Mouse (Mus musculus): ENCODE results near the gene Dcn.

The Dcn gene

GRCm38 (mm10) chr10:97492367-97492980 is 13.1 kb downstream of the Dcn start:
- no peaks in the 10 kb centered on the region for H3K36me3 ChIP-seq (ENCODE audit: insufficient read depth, low read length)
- no peaks in the 10 kb centered on the region for H3K4me1 ChIP-seq (replicated peaks; ENCODE audit: low read depth, low read length)
- no peak overlapping the region for H3K4me3 ChIP-seq (replicated peaks; ENCODE audit: low read length)
- H3K9me3 ChIP-seq (ENCODE audit: low read length) = no peaks in the 10 kb centered on the region
- H3K27me3 ChIP-seq (ENCODE audit: insufficient read depth, low read length) = no peaks in the 10 kb centered on the region
- no peak for TF ChIP-seq POU5F1 (IDR thresholded peaks at IDR 0.05; ENCODE audit: borderline replicate concordance, low read length)
- TF ChIP-seq CTCF (conservative IDR thresholded peaks at IDR 0.05; ENCODE audit: low read length) = no peak
- TF ChIP-seq NANOG (IDR thresholded peaks at IDR 0.05; ENCODE audit: borderline replicate concordance, low read length) = no peak

- H3K4me1 ChIP-seq (replicated peaks; ENCODE audit: low read depth, low read length) = no peaks in the 10 kb centered on the region
- H3K4me3 ChIP-seq (replicated peaks; ENCODE audit: low read length) = no peak overlapping the region
- H3K9me3 ChIP-seq (ENCODE audit: low read length) = no peaks in the 10 kb centered on the region
- H3K36me3 ChIP-seq (ENCODE audit: insufficient read depth, low read length) = no peaks in the 10 kb centered on the region
- no peaks in the 10 kb centered on the region for H3K27me3 ChIP-seq (ENCODE audit: insufficient read depth, low read length)
- TF ChIP-seq POU5F1 (IDR thresholded peaks at IDR 0.05; ENCODE audit: borderline replicate concordance, low read length) (no peak), NANOG (IDR thresholded peaks at IDR 0.05; ENCODE audit: borderline replicate concordance, low read length) (no peak), CTCF (conservative IDR thresholded peaks at IDR 0.05; ENCODE audit: low read length) (no peak)
These were observed 18.2 kb downstream of the Dcn start for GRCm38 (mm10) chr10:97497646-97498045.

GRCm38 (mm10) chr10:97523366-97523765 is 44.0 kb downstream of the Dcn start:
- Histone ChIP-seq H3K4me3 (replicated peaks; ENCODE audit: low read length) (no peak overlapping the region), H3K4me1 (replicated peaks; ENCODE audit: low read depth, low read length) (no peaks in the 10 kb centered on the region), H3K27me3 (ENCODE audit: insufficient read depth, low read length) (no peaks in the 10 kb centered on the region), H3K36me3 (ENCODE audit: insufficient read depth, low read length) (no peaks in the 10 kb centered on the region), H3K9me3 (ENCODE audit: low read length) (peaks cover 5% of the 10 kb centered on the region)
- TF ChIP-seq NANOG (IDR thresholded peaks at IDR 0.05; ENCODE audit: borderline replicate concordance, low read length) = no peak
- TF ChIP-seq CTCF (conservative IDR thresholded peaks at IDR 0.05; ENCODE audit: low read length) = no peak
- TF ChIP-seq POU5F1 (IDR thresholded peaks at IDR 0.05; ENCODE audit: borderline replicate concordance, low read length) = no peak

- Histone ChIP-seq H3K36me3 (ENCODE audit: insufficient read depth, low read length) (no peaks in the 10 kb centered on the region), H3K4me1 (replicated peaks; ENCODE audit: low read depth, low read length) (no peaks in the 10 kb centered on the region), H3K27me3 (ENCODE audit: insufficient read depth, low read length) (no peaks in the 10 kb centered on the region), H3K9me3 (ENCODE audit: low read length) (peaks cover 5% of the 10 kb centered on the region), H3K4me3 (replicated peaks; ENCODE audit: low read length) (no peak overlapping the region)
- TF ChIP-seq NANOG (IDR thresholded peaks at IDR 0.05; ENCODE audit: borderline replicate concordance, low read length) (no peak), POU5F1 (IDR thresholded peaks at IDR 0.05; ENCODE audit: borderline replicate concordance, low read length) (no peak), CTCF (conservative IDR thresholded peaks at IDR 0.05; ENCODE audit: low read length) (no peak)
These were observed 56.3 kb downstream of the Dcn start for GRCm38 (mm10) chr10:97535697-97536096.

DNA sequence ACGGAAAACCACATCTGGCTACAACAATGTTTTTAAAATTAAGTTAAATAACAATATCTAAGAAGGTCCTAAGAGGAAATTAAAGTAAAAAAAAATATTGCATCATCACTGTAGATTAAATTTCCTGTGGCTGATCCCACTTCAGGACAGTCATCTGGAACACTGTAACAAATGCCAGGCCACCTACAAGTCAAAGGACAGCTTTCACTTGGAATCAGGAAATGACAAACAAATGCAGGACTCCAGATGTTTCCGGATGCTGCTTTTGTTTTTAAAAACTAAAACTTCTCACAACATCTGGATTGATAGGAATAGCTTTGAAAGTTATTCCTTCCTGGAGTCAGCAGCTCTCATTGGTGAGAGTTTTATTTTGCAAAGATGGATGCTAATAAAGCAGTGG is 57.5 kb downstream of the Dcn start:
- H3K27me3 ChIP-seq (ENCODE audit: insufficient read depth, low read length) = no peaks in the 10 kb centered on the region
- no peaks in the 10 kb centered on the region for H3K4me1 ChIP-seq (replicated peaks; ENCODE audit: low read depth, low read length)
- no peak for TF ChIP-seq POU5F1 (IDR thresholded peaks at IDR 0.05; ENCODE audit: borderline replicate concordance, low read length)
- no peak overlapping the region for H3K4me3 ChIP-seq (replicated peaks; ENCODE audit: low read length)
- H3K9me3 ChIP-seq (ENCODE audit: low read length) = peaks cover 12% of the 10 kb centered on the region
- no peaks in the 10 kb centered on the region for H3K36me3 ChIP-seq (ENCODE audit: insufficient read depth, low read length)

- no peaks in the 10 kb centered on the region for H3K27me3 ChIP-seq (ENCODE audit: insufficient read depth, low read length)
- no peaks in the 10 kb centered on the region for H3K4me1 ChIP-seq (replicated peaks; ENCODE audit: low read depth, low read length)
- no peak overlapping the region for H3K4me3 ChIP-seq (replicated peaks; ENCODE audit: low read length)
- no peaks in the 10 kb centered on the region for H3K36me3 ChIP-seq (ENCODE audit: insufficient read depth, low read length)
- TF ChIP-seq CTCF (conservative IDR thresholded peaks at IDR 0.05; ENCODE audit: low read length) (no peak), NANOG (IDR thresholded peaks at IDR 0.05; ENCODE audit: borderline replicate concordance, low read length) (no peak), POU5F1 (IDR thresholded peaks at IDR 0.05; ENCODE audit: borderline replicate concordance, low read length) (no peak)
- peaks cover 16% of the 10 kb centered on the region for H3K9me3 ChIP-seq (ENCODE audit: low read length)
These were observed 58.8 kb downstream of the Dcn start for GRCm38 (mm10) chr10:97538202-97538601.

- H3K36me3 ChIP-seq (ENCODE audit: insufficient read depth, low read length) = no peaks in the 10 kb centered on the region
- H3K27me3 ChIP-seq (ENCODE audit: insufficient read depth, low read length) = no peaks in the 10 kb centered on the region
- H3K4me1 ChIP-seq (replicated peaks; ENCODE audit: low read depth, low read length) = no peaks in the 10 kb centered on the region
- no peak for TF ChIP-seq CTCF (conservative IDR thresholded peaks at IDR 0.05; ENCODE audit: low read length)
- TF ChIP-seq NANOG (IDR thresholded peaks at IDR 0.05; ENCODE audit: borderline replicate concordance, low read length) = no peak
- no peak for TF ChIP-seq POU5F1 (IDR thresholded peaks at IDR 0.05; ENCODE audit: borderline replicate concordance, low read length)
- H3K9me3 ChIP-seq (ENCODE audit: low read length) = peaks cover 5% of the 10 kb centered on the region; the same call in 1 of the 2 replicates
- H3K4me3 ChIP-seq (replicated peaks; ENCODE audit: low read length) = no peak overlapping the region
These were observed 68.3 kb downstream of the Dcn start for GRCm38 (mm10) chr10:97547740-97548139.

DNA sequence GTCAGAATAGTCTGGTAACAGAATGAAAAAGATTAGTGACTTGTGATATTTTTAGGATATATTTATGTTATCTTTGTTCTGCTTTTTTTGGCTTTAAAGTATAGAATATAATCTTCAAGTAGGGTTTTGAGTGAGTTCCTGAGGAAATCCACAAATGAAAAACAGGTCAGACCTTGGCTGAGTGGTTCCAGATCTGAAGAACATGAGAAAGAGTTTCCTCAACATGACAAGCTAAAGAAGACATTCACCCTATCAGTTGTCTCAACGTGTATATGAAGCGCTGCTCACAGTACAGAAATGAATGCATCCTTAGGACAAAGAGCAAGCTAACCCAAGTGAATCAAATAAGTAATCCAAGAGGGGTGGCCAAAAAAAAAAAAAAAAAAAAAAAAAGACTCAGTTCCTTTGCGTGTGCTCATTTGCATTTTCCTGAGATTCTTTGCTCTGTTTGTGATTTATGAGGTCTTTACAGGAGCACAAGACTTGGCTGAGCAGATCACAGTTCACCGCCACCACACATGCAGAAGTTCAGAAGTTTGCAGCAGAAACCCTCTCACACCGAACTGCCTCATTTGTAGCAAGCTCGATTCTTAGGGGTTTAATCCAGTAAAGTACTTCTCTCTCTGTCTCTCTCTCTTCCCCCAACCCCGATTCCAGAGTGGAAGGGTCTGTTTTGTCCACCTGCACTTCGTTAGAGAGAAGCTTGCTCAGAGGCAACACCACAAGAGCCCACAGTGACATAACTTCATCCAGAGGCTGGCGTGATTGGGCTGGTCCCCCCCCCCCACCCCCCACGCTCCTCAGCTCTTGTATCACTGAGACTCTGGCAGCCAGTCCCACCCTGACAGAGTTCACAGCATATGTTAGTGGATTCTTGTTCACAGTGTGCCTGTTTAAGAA is 85.8 kb downstream of the Dcn start, which contains the start of gene Lum:
Lum (plus strand) TSS at position 172 of the 900 bp plus-strand sequence.
- TF ChIP-seq NANOG (IDR thresholded peaks at IDR 0.05; ENCODE audit: borderline replicate concordance, low read length) (no peak), CTCF (conservative IDR thresholded peaks at IDR 0.05; ENCODE audit: low read length) (no peak), POU5F1 (IDR thresholded peaks at IDR 0.05; ENCODE audit: borderline replicate concordance, low read length) (no peak)
- no peak within 1 kb of the TSS for H3K4me3 ChIP-seq (replicated peaks; ENCODE audit: low read length)
- no peaks in the 10 kb centered on the region for H3K27me3 ChIP-seq (ENCODE audit: insufficient read depth, low read length)
- H3K36me3 ChIP-seq (ENCODE audit: insufficient read depth, low read length) = no peaks in the 10 kb centered on the region
- H3K4me1 ChIP-seq (replicated peaks; ENCODE audit: low read depth, low read length) = no peaks in the 10 kb centered on the region
- peaks cover 30% of the 10 kb centered on the region for H3K9me3 ChIP-seq (ENCODE audit: low read length)

Measured in E14TG2a.4 (cell line).